Mouse (Mus musculus): ENCODE measurements around the gene Emc10.

DNA sequence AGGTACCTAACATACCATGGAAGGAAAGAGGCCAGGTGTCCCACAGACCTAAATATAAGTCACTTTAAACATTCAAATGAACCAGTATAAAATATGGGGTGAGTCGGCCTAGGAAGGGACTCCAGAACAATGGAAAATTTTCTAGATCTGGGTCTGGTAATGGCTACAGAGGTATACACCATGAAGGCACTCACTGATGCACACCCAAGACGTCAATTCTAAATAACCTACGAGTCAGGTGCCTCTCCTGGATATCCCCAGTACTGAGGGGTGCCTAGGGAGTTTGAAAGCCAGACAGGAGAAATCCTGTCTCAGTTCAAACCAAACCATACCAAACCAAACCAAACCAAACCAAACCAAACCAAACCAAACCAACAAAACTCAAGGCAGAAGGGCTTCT, 34.2 kb upstream of the Emc10 start:
- TF ChIP-seq ZNF384 (IDR thresholded peaks at IDR 0.05; ENCODE audit: low read depth, low read length) = no peak
- no peak for TF ChIP-seq CHD2 (IDR thresholded peaks at IDR 0.05; ENCODE audit: low read depth, low read length)
- no peak for TF ChIP-seq HCFC1 (IDR thresholded peaks at IDR 0.05; ENCODE audit: borderline replicate concordance, insufficient read depth, low read length)
- TF ChIP-seq ZC3H11A (IDR thresholded peaks at IDR 0.05; ENCODE audit: borderline replicate concordance, low read depth, low read length) = no peak
